Mouse (Mus musculus): ENCODE data around the gene Fhl2. TPM values are rescaled to one million over a fixed set of nuclear protein-coding genes. Genes with fewer than 3 reads are reported as not detected.

The Fhl2 gene
- polyA plus RNA-seq, 1 experiment from 2014 or later, result 26.2 TPM

DNA sequence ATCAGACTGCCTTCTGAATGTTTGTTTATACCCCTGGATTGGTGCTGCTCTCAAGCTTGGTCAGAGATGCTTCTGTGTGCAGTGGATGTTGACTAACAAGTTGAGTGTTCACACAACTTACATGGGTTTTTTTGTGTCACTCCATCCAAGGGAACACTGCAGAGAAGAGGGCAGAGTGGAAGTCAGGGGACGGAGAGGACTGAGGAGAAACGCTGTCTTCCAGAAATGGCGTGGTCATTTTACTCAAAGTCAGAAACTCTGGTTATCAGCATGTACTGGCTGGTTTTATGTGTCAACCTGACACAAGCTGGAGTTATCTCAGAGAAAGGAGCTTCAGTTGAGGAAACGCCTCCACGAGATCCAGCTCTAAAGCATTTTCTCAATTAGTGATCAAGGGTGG lies 75.8 kb downstream of the Fhl2 start:
- Histone ChIP-seq H3K9me3 (replicated peaks; ENCODE audit: control insufficient read depth, low read length, poor library complexity, severe bottlenecking) (0 out of 2 replicates have a peak, but pooled peaks cover 3% of the 10 kb centered on the region), H3K27me3 (ENCODE audit: control insufficient read depth, insufficient read depth, low read depth, low read length) (no peaks in the 10 kb centered on the region), H3K4me2 (ENCODE audit: low read length) (no peak overlapping the region), H3K27ac (ENCODE audit: low read length) (no peak overlapping the region), H3K9ac (ENCODE audit: low read depth, low read length) (no peak overlapping the region), H3K36me3 (ENCODE audit: control insufficient read depth, insufficient read depth, low read length) (peaks cover 20% of the 10 kb centered on the region), H3K4me3 (ENCODE audit: low read depth, low read length) (no peak overlapping the region), H3K4me1 (ENCODE audit: control insufficient read depth, insufficient read depth, low read length) (no peaks in the 10 kb centered on the region)
- 97% methylated on average over 5 of the region's 5 CpGs for WGBS
- no peak for ATAC-seq

DNA sequence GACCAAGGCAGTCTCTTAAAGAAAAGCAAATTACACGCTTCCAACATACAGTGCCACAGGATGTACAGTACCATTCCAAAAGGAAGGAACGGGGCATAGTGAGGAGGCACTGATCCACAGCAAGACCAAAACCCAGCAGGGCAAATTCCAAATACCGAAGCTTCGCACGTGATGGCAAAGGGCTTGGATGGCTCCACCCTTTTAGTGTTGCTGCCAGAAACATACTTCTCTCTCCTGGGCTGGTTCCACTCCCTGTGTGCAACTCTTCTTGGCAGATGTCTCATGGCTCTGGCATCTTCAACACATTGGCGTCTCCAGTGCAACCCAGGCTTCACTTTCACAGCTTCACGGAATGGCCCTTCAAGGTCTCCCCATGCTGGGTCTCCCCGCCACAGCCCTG lies 79.3 kb downstream of the Fhl2 start:
- Histone ChIP-seq H3K9ac (ENCODE audit: low read depth, low read length) (no peak overlapping the region), H3K9me3 (replicated peaks; ENCODE audit: control insufficient read depth, low read length, poor library complexity, severe bottlenecking) (0 out of 2 replicates have a peak, but pooled peaks cover 3% of the 10 kb centered on the region), H3K27ac (ENCODE audit: low read length) (no peak overlapping the region), H3K4me3 (ENCODE audit: low read depth, low read length) (no peak overlapping the region), H3K4me2 (ENCODE audit: low read length) (no peak overlapping the region), H3K4me1 (ENCODE audit: control insufficient read depth, insufficient read depth, low read length) (no peaks in the 10 kb centered on the region), H3K36me3 (ENCODE audit: control insufficient read depth, insufficient read depth, low read length) (peaks cover 33% of the 10 kb centered on the region), H3K27me3 (ENCODE audit: control insufficient read depth, insufficient read depth, low read depth, low read length) (no peaks in the 10 kb centered on the region)
- no peak for ATAC-seq
- WGBS, result 97% methylated on average over 8 of the region's 8 CpGs

DNA sequence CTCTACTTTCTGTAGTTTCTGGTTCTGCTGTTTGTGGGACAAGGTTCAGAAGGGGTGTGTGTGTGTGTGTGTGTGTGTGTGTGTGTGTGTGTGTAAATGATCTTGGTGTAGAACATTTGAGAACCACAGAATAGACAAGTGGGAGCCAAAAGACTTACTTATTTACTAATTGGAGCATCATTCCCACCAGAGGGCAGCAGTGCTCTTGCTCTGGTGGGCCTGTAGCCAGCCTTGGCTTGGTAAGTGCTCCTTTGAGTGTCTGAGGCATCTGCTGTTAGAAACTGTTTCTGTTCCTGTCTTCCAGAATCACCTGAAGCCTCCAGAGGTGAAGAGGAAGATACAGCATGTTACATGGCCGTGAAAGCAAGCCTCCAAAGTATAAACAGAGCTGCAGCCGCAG lies 83.9 kb downstream of the Fhl2 start:
- H3K9me3 ChIP-seq (replicated peaks; ENCODE audit: control insufficient read depth, low read length, poor library complexity, severe bottlenecking), result 0 out of 2 replicates have a peak, but pooled peaks cover 3% of the 10 kb centered on the region
- no peaks in the 10 kb centered on the region for H3K4me1 ChIP-seq (ENCODE audit: control insufficient read depth, insufficient read depth, low read length)
- 89% methylated on average over 2 of the region's 2 CpGs for WGBS
- no peak overlapping the region for H3K4me2 ChIP-seq (ENCODE audit: low read length)
- no peaks in the 10 kb centered on the region for H3K27me3 ChIP-seq (ENCODE audit: control insufficient read depth, insufficient read depth, low read depth, low read length)
- H3K9ac ChIP-seq (ENCODE audit: low read depth, low read length), result no peak overlapping the region
- ATAC-seq, result peak; percentile 56; the same call in 1 of the 2 replicates
- no peak overlapping the region for H3K27ac ChIP-seq (ENCODE audit: low read length)
- no peak overlapping the region for H3K4me3 ChIP-seq (ENCODE audit: low read depth, low read length)
- H3K36me3 ChIP-seq (ENCODE audit: control insufficient read depth, insufficient read depth, low read length), result peaks cover 39% of the 10 kb centered on the region

DNA sequence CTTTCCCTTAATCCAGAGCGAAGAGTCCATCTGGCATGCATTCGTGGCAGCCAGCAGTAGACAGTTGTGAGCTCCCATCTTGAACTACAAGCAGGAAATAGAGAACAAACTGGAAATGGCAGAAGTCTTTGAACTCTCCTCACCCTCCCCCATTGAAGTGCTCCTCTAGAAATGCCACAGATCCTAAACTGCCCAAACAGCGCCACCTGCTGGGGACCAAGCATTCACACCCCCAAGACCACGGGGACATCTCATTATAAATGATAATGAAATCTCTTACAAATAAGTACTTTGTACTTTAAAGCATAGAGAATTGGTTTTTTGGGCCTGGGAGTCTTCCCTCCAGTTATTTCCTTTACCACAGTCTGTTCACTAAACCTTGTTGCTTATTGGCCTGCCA lies 86.2 kb downstream of the Fhl2 start:
- ATAC-seq, result no peak
- Histone ChIP-seq H3K4me3 (ENCODE audit: low read depth, low read length) (no peak overlapping the region), H3K4me2 (ENCODE audit: low read length) (no peak overlapping the region), H3K9ac (ENCODE audit: low read depth, low read length) (no peak overlapping the region), H3K27ac (ENCODE audit: low read length) (no peak overlapping the region), H3K27me3 (ENCODE audit: control insufficient read depth, insufficient read depth, low read depth, low read length) (no peaks in the 10 kb centered on the region), H3K4me1 (ENCODE audit: control insufficient read depth, insufficient read depth, low read length) (no peaks in the 10 kb centered on the region), H3K9me3 (replicated peaks; ENCODE audit: control insufficient read depth, low read length, poor library complexity, severe bottlenecking) (no peaks in the 10 kb centered on the region), H3K36me3 (ENCODE audit: control insufficient read depth, insufficient read depth, low read length) (peaks cover 33% of the 10 kb centered on the region)
- WGBS, result 54% methylated on average over 4 of the region's 4 CpGs

DNA sequence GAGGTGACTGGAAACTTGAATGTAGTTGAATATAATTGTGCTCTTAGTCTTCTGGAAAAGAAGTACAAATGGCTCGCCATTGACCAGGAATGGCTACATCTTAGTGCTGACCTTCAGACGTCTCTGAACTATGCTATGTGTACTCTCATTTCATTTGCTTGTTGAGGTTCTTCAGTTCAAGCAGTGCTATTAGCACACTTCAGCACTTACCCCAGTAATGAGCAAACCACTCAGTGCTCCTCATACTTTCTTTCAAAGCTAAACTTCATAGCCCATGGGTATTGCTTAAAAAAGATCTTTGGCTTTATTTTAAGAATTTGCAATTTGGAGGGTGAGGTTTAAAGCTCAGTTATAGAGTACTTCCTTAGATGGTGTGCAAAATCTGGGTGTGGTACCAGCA lies 88.1 kb downstream of the Fhl2 start:
- no peak for ATAC-seq
- 85% methylated on average over 2 of the region's 2 CpGs for WGBS
- Histone ChIP-seq H3K4me2 (ENCODE audit: low read length) (no peak overlapping the region), H3K27me3 (ENCODE audit: control insufficient read depth, insufficient read depth, low read depth, low read length) (no peaks in the 10 kb centered on the region), H3K9ac (ENCODE audit: low read depth, low read length) (no peak overlapping the region), H3K4me1 (ENCODE audit: control insufficient read depth, insufficient read depth, low read length) (no peaks in the 10 kb centered on the region), H3K27ac (ENCODE audit: low read length) (no peak overlapping the region), H3K36me3 (ENCODE audit: control insufficient read depth, insufficient read depth, low read length) (peaks cover 25% of the 10 kb centered on the region), H3K4me3 (ENCODE audit: low read depth, low read length) (no peak overlapping the region), H3K9me3 (replicated peaks; ENCODE audit: control insufficient read depth, low read length, poor library complexity, severe bottlenecking) (no peaks in the 10 kb centered on the region)

DNA sequence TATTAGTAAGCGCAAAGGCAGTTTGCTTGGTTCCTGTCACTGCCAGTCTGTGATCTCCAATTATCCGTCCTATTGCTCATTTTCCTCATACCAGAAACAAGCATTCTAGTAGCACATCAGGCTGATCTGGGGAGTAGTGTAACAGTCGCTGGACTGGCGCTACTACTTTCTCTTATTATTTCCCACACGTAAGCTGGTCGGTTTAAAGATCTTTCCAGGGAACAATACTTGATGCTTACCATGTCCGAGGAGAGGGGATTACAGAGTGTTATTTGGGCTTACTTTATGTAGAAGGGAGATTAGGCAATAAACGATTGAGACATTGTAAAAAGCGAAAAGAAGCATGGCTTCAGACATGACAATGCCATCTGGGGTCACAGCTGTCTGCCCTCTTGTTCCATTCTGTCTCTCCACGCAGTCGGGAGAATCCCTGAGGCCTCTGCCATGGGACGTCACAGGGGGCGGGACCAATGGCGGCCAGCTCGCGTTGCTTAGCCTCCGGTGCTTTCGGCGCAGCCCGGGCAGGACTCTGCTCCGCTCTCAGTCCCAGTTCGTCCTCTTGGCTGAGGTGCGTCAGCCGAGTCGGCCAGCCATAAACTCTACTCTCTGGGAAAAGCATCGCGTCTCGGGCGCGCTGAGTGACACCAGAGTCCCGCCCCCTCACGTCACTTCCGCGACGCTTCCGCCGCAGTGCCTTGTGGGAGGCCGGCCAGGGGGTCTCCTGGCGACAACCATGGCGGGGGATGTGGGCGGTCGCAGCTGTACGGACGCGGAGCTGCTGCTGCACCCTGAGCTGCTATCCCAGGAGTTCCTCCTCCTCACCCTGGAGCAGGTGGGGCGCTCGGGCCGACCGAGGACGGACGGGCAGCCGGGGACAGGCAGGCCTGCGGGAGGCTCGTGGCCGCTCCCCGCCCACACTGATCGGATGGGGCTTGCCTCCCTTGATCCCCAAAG lies 98.5 kb downstream of the Fhl2 start, which contains the start of the genes Tgfbrap1 and AI597479:
Gene Tgfbrap1, minus strand, starts transcription at position 607 of the 954 bp plus-strand sequence.
Gene AI597479, plus strand, starts transcription at position 680 of the 954 bp plus-strand sequence.
- H3K36me3 ChIP-seq (ENCODE audit: control insufficient read depth, insufficient read depth, low read length), result no peaks in the 10 kb centered on the region; the same call in 1 of the 2 replicates
- H3K27ac ChIP-seq (ENCODE audit: low read length), result peak within 1 kb of the TSS; percentile 98
- H3K4me3 ChIP-seq (ENCODE audit: low read depth, low read length), result peak within 1 kb of the TSS; percentile 50
- ATAC-seq, result peak; percentile 97
- WGBS, result under 1% methylated on average over 57 of the region's 57 CpGs
- H3K9ac ChIP-seq (ENCODE audit: low read depth, low read length), result peak within 1 kb of the TSS; percentile 76
- peak within 1 kb of the TSS; percentile 82 for H3K4me2 ChIP-seq (ENCODE audit: low read length)
- no peaks in the 10 kb centered on the region for H3K27me3 ChIP-seq (ENCODE audit: control insufficient read depth, insufficient read depth, low read depth, low read length)
- H3K4me1 ChIP-seq (ENCODE audit: control insufficient read depth, insufficient read depth, low read length), result peaks cover 21% of the 10 kb centered on the region
- H3K9me3 ChIP-seq (replicated peaks; ENCODE audit: control insufficient read depth, low read length, poor library complexity, severe bottlenecking), result no peaks in the 10 kb centered on the region

DNA sequence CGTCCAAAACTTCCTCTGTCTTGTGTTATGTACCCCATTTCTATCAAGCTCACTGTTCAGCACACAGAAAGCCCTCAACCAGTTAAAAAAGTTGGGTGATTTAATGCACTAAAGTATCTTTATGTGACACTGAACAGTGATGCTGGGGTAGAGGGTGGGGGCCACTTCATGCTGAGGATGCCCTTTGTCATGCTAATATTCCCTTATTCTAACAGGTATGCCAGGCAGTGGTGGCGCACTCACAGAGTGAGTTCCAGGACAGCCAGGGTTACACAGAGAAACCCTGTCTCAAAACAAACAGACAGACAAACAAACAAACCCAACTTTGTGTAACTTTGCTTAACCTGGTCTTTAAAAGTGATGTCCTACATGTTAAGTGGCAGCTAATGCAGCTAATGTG lies 102.6 kb downstream of the Fhl2 start:
- WGBS, result 83% methylated on average over 2 of the region's 2 CpGs
- H3K9ac ChIP-seq (ENCODE audit: low read depth, low read length), result no peak overlapping the region
- no peak overlapping the region for H3K4me2 ChIP-seq (ENCODE audit: low read length)
- no peaks in the 10 kb centered on the region for H3K9me3 ChIP-seq (replicated peaks; ENCODE audit: control insufficient read depth, low read length, poor library complexity, severe bottlenecking)
- H3K4me3 ChIP-seq (ENCODE audit: low read depth, low read length), result no peak overlapping the region
- no peak overlapping the region for H3K27ac ChIP-seq (ENCODE audit: low read length)
- H3K36me3 ChIP-seq (ENCODE audit: control insufficient read depth, insufficient read depth, low read length), result no peaks in the 10 kb centered on the region
- H3K4me1 ChIP-seq (ENCODE audit: control insufficient read depth, insufficient read depth, low read length), result peaks cover 32% of the 10 kb centered on the region
- ATAC-seq, result no peak
- no peaks in the 10 kb centered on the region for H3K27me3 ChIP-seq (ENCODE audit: control insufficient read depth, insufficient read depth, low read depth, low read length)

DNA sequence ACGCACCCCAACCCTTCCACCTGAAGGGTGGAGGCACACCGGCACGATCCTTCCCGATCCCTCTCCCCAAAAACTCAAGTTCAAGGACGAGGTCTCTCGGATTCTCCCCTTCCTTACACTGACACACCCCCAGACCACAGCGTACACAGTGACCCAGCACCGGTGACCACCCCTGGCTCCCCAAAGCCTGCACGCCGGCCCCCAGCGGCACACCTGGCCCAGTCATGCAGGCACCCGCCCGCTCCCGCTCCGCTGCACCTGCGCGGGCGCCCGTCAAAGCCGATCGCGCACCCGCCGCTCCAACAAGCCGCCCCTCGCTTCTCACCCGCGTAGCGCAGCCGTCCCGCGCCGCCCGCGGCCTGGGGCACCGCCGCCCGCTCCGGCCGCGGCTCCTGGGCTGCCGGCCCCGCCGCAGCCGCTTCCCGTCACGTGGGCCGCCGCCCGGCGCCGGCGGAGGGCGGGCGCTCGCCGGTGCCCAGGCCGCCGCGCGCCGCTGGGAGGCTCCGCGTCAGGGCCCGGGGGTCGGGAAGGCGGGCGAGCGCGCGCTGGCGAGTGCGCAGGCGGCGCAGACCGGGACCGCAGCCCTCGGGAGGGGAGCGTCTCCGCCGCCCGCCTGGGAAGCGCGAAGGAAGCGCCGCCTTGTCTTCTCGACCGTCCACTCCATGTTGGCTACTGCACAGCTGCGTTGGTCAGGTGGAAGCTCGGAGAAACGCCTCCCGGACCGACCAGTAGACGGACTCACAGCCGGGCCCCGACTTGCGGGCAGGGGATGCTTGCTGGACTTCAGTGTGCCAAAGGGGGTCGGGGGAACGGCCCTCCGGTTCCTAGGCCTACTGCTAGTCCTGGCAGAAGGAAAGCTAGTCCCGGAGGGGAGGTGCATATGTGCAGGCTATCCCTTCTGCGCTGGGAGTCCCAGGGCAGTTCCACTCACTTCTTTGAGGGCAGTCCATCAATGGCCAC lies 104.4 kb downstream of the Fhl2 start:
- Histone ChIP-seq H3K27me3 (ENCODE audit: control insufficient read depth, insufficient read depth, low read depth, low read length) (no peaks in the 10 kb centered on the region), H3K9ac (ENCODE audit: low read depth, low read length) (peak overlapping the region; percentile 93), H3K4me3 (ENCODE audit: low read depth, low read length) (peak overlapping the region; percentile 80), H3K27ac (ENCODE audit: low read length) (peak overlapping the region; percentile 87), H3K36me3 (ENCODE audit: control insufficient read depth, insufficient read depth, low read length) (no peaks in the 10 kb centered on the region), H3K4me2 (ENCODE audit: low read length) (peak overlapping the region; percentile 88), H3K9me3 (replicated peaks; ENCODE audit: control insufficient read depth, low read length, poor library complexity, severe bottlenecking) (no peaks in the 10 kb centered on the region), H3K4me1 (ENCODE audit: control insufficient read depth, insufficient read depth, low read length) (peaks cover 28% of the 10 kb centered on the region)
- peak; percentile 84 for ATAC-seq
- under 1% methylated on average over 99 of the region's 102 CpGs for WGBS

Data from midbrain, embryonic 16.5 days (tissue).